Mouse (Mus musculus): ENCODE data around the gene Col4a3. TPM values are rescaled to one million over a fixed set of nuclear protein-coding genes. Genes with fewer than 3 reads are reported as not detected.

Col4a3 gene
- total RNA-seq, 2 experiments from 2014 or later: 0.77 to 1.2 TPM

- no peak for DNase-seq (ENCODE audit: low spot score in 2 of 2)
These were observed 179.9 kb downstream of the Col4a3 start for GRCm38 (mm10) chr1:82766641-82767040.

- DNase-seq (ENCODE audit: low spot score in 2 of 2): no peak
These were observed 181.5 kb downstream of the Col4a3 start, which contains the start of gene Tm4sf20 for GRCm38 (mm10) chr1:82768269-82768668. Gene Tm4sf20, minus strand, starts transcription at chr1:82768461.

GRCm38 (mm10) chr1:82771022-82771586 lies 184.4 kb downstream of the Col4a3 start, which contains the start of gene Gm47791:
Gene Gm47791, minus strand, starts transcription at chr1:82771243.
- DNase-seq (ENCODE audit: low spot score in 2 of 2): no peak

Other genes with a start within 250 kb of the Col4a3 start
- gene Col4a4, start 72 bp upstream of the Col4a3 start, total RNA-seq (2021): 1 to 10 TPM; 2.2 TPM
- gene Mff, start 138.0 kb downstream of the Col4a3 start, total RNA-seq (2021): 100 to 1,000 TPM; 262 to 266 TPM
- gene Tm4sf20, start 181.5 kb downstream of the Col4a3 start, total RNA-seq (2021): not detected
- gene Gm47791, start 184.3 kb downstream of the Col4a3 start, total RNA-seq (2021): not detected